Comparison of ENCODE assay signal across 8 mouse cellular contexts in genomic region chr5:129020300-129020668, GRCm38 (mm10). TPM values are rescaled to one million over a fixed set of nuclear protein-coding genes. Genes with fewer than 3 reads are reported as not detected.
DNase-seq lines count a peak whose midpoint lies in the region; ATAC-seq and TF ChIP-seq lines count a peak whose summit lies in the region.

No protein-coding gene starts in this region.

- peaks cover 30% of the 10 kb centered on the region for H3K79me3 ChIP-seq in C2C12 (ENCODE audit: low read depth)

- TF ChIP-seq CTCF in C2C12 (IDR thresholded peaks at IDR 0.05; ENCODE audit: control insufficient read depth, insufficient read depth, insufficient read length) = no peak
- TF ChIP-seq CTCF in embryonic fibroblast, embryonic 13.5 days (IDR thresholded peaks at IDR 0.05; ENCODE audit: borderline replicate concordance, insufficient read depth, low read length) = no peak
- TF ChIP-seq CTCF in olfactory bulb, adult 2 months (IDR thresholded peaks at IDR 0.05; ENCODE audit: insufficient read depth, low read depth, low read length) = no peak

- H3K9me3 ChIP-seq in limb, embryonic 12.5 days = no peaks in the 10 kb centered on the region

- peak overlapping the region; percentile 72 for H3ac ChIP-seq in C2C12 (ENCODE audit: control insufficient read depth, insufficient read length, low read depth)

- no peaks in the 10 kb centered on the region for H3K27me3 ChIP-seq in C2C12 (ENCODE audit: control insufficient read depth, insufficient read depth, insufficient read length)
- H3K27me3 ChIP-seq in limb, embryonic 12.5 days = no peaks in the 10 kb centered on the region

- peak overlapping the region; percentile 89 for H3K4me3 ChIP-seq in C2C12 (ENCODE audit: insufficient read depth, poor library complexity, severe bottlenecking)
- H3K4me3 ChIP-seq in embryonic fibroblast, embryonic 13.5 days (ENCODE audit: insufficient read depth, low read length) = peak overlapping the region; percentile 99
- peak overlapping the region; percentile 97 for H3K4me3 ChIP-seq in limb, embryonic 12.5 days (replicated peaks)
- H3K4me3 ChIP-seq in olfactory bulb, adult 2 months (ENCODE audit: insufficient read depth, low read depth, low read length) = peak overlapping the region; percentile 96

- no peaks in the 10 kb centered on the region for H3K4me1 ChIP-seq in embryonic fibroblast, embryonic 13.5 days (ENCODE audit: control insufficient read depth, insufficient read depth, low read length)
- H3K4me1 ChIP-seq in limb, embryonic 12.5 days (replicated peaks) = peaks cover 10% of the 10 kb centered on the region
- no peaks in the 10 kb centered on the region; the same call in 1 of the 2 replicates for H3K4me1 ChIP-seq in olfactory bulb, adult 2 months (ENCODE audit: control insufficient read depth, insufficient read depth, low read length)

- peak; percentile 86 for DNase-seq in embryo, embryonic 11 days
- no peak for DNase-seq in embryo, embryonic 9.5 days (ENCODE audit: extremely low spot score)
- no peak for DNase-seq in retina, postnatal 1 day
- DNase-seq in ovary, postnatal 10 days (ENCODE audit: low spot score) = no peak

- under 1% methylated on average over 56 of the region's 56 CpGs for WGBS in limb, embryonic 12.5 days
- under 1% methylated on average over 56 of the region's 56 CpGs for WGBS in olfactory bulb, adult 2 months

- H3K79me2 ChIP-seq in C2C12 (ENCODE audit: control insufficient read depth, insufficient read depth) = peaks cover 43% of the 10 kb centered on the region

- H3K9ac ChIP-seq in limb, embryonic 12.5 days (replicated peaks) = peak overlapping the region; percentile 99

- peak overlapping the region; percentile 87 for H3K4me2 ChIP-seq in limb, embryonic 12.5 days

- H3K36me3 ChIP-seq in C2C12 (ENCODE audit: control insufficient read depth, insufficient read depth) = peaks cover 43% of the 10 kb centered on the region
- H3K36me3 ChIP-seq in limb, embryonic 12.5 days = peaks cover 34% of the 10 kb centered on the region

- peak; percentile 57 for ATAC-seq in limb, embryonic 12.5 days (ENCODE audit: insufficient number of reproducible peaks, insufficient read depth, low FRiP score, low TSS enrichment, low read depth)

- peak overlapping the region; percentile 71 for H3K27ac ChIP-seq in embryonic fibroblast, embryonic 13.5 days (ENCODE audit: insufficient read depth, low read length)
- H3K27ac ChIP-seq in limb, embryonic 12.5 days = peak overlapping the region; percentile 97
- peak overlapping the region; percentile 77 for H3K27ac ChIP-seq in olfactory bulb, adult 2 months (ENCODE audit: insufficient read depth, low read depth, low read length)

- no peak for TF ChIP-seq POLR2A in embryonic fibroblast, embryonic 13.5 days (IDR thresholded peaks at IDR 0.05; ENCODE audit: low read depth, low read length)
- peak; percentile 35; the same call in 1 of the 2 replicates for TF ChIP-seq POLR2A in olfactory bulb, adult 2 months (IDR thresholded peaks at IDR 0.05; ENCODE audit: insufficient read depth, low read depth, low read length)

TF ChIP-seq in C2C12, 6 proteins besides CTCF, POLR2A, EP300 and RAD21:
- TF ChIP-seq MAX (IDR thresholded peaks at IDR 0.05) (no peak), FOSL1 (IDR thresholded peaks at IDR 0.05; ENCODE audit: insufficient read depth, low read length, poor library complexity, severe bottlenecking) (no peak), USF1 (IDR thresholded peaks at IDR 0.05; ENCODE audit: low read depth) (no peak), MYOG (IDR thresholded peaks at IDR 0.05; ENCODE audit: control insufficient read depth, extremely low read depth, insufficient read length) (no peak), MYOD1 (IDR thresholded peaks at IDR 0.05; ENCODE audit: control insufficient read depth, insufficient read length, low read depth) (no peak), CEBPB (IDR thresholded peaks at IDR 0.05; ENCODE audit: low read depth) (no peak)
TF ChIP-seq in C2C12: peak in this region for 0.

RNA-seq across cellular contexts. Expression of gene Ran, which starts 0.4 kb away (rescaled TPM):
- 738 TPM for polyA plus RNA-seq in C2C12 (2012; fragmentation: generic; extraction: Trizol)
- 260 and 321 TPM in 2 replicates for polyA plus RNA-seq in embryonic fibroblast, embryonic 13.5 days (2011; ENCODE audit: insufficient read length, low read depth, missing spikeins)
- polyA plus RNA-seq in limb, embryonic 12.5 days (2016; fragmentation: Nextera tagmentation; extraction: Ambion mirVana) = 689 and 751 TPM in 2 replicates
- polyA plus RNA-seq in olfactory bulb, adult 2 months (2012; ENCODE audit: insufficient read depth, insufficient read length, low replicate concordance, missing spikeins) = not detected in 2 replicates

RNA-seq across cellular contexts. Expression of gene Stx2, which starts 11.9 kb away (rescaled TPM):
- polyA plus RNA-seq in C2C12 (2012; fragmentation: generic; extraction: Trizol) = 24.1 TPM
- polyA plus RNA-seq in embryonic fibroblast, embryonic 13.5 days (2011; ENCODE audit: insufficient read length, low read depth, missing spikeins) = 44.1 and 52.4 TPM in 2 replicates
- polyA plus RNA-seq in limb, embryonic 12.5 days (2016; fragmentation: Nextera tagmentation; extraction: Ambion mirVana) = 31.5 and 31.6 TPM in 2 replicates
- polyA plus RNA-seq in olfactory bulb, adult 2 months (2012; ENCODE audit: insufficient read depth, insufficient read length, low replicate concordance, missing spikeins) = not detected in 2 replicates

Comparison
In these comparisons a context has a peak if more than half of its experiments do, and no peak if none do; other contexts are left out.
1. RNA of gene Ran, which starts 0.4 kb away (polyA plus RNA-seq): 689 to 751 TPM in limb, embryonic 12.5 days, 738 TPM in C2C12 (single experiment) and 260 to 321 TPM in embryonic fibroblast, embryonic 13.5 days; not detected in olfactory bulb, adult 2 months; every median in the first group is over 100 times any median in the second.
2. Peak in every context shown above with its lines, with median percentiles within 50 percentile points of each other: H3K4me3 ChIP-seq and H3K27ac ChIP-seq.